Mouse (Mus musculus): Measurements from ENCODE around the gene Tent4a.

- TF ChIP-seq CTCF (IDR thresholded peaks at IDR 0.05) (no peak), POLR2A (IDR thresholded peaks at IDR 0.05; ENCODE audit: insufficient read depth, low read depth, low read length) (no peak), EP300 (IDR thresholded peaks at IDR 0.05; ENCODE audit: insufficient read depth, low read depth, low read length) (no peak)
Observed at GRCm38 (mm10) chr13:69506341-69507086, 27.9 kb downstream of the Tent4a start.

Measured in heart, adult 2 months (tissue).